Mouse (Mus musculus) heart, embryonic 16.5 days (tissue): ENCODE data around the gene Klc1. TPM values are rescaled to one million over a fixed set of nuclear protein-coding genes. Genes with fewer than 3 reads are reported as not detected.

Source experiments
- ATAC-seq: fragments of 200-750 bp; cut with Nextera tagmentation; replicated peaks from 2 replicates; pipeline ENCODE4 v1.8.0; 2017; ENCODE audit warnings: moderate number of reproducible peaks; ENCODE audit not compliant: insufficient read depth, low FRiP score; ENCODE audit errors: extremely low read depth
- H3K27ac ChIP-seq: fragments of 300-500 bp; sonication (generic); 2 replicates; pipeline ENCODE4 v1.5.1; 2014; ENCODE audit warnings: mild to moderate bottlenecking, low read length, control low read depth, moderate library complexity
- H3K27me3 ChIP-seq: fragments of 300-500 bp; sonication (generic); 2 replicates; pipeline ENCODE4 v1.6.1; 2014; ENCODE audit warnings: low read length, mixed read lengths; ENCODE audit not compliant: control insufficient read depth, insufficient read depth
- H3K36me3 ChIP-seq: fragments of 300-500 bp; sonication (generic); 2 replicates; pipeline ENCODE4 v1.6.1; 2014; ENCODE audit not compliant: control insufficient read depth, insufficient read depth
- H3K4me1 ChIP-seq: fragments of 300-500 bp; sonication (generic); 2 replicates; pipeline ENCODE4 v1.6.1; 2014; ENCODE audit warnings: low read length, mixed read lengths; ENCODE audit not compliant: control insufficient read depth, insufficient read depth
- H3K4me2 ChIP-seq: fragments of 300-500 bp; sonication (generic); 2 replicates; pipeline ENCODE4 v1.6.1; 2014; ENCODE audit warnings: low read depth, mild to moderate bottlenecking, control low read depth, low read length
- H3K4me3 ChIP-seq: fragments of 300-500 bp; sonication (generic); 2 replicates; pipeline ENCODE4 v1.5.1; 2014; ENCODE audit warnings: mild to moderate bottlenecking, control low read depth, low read length
- H3K9ac ChIP-seq: fragments of 300-500 bp; sonication (generic); 2 replicates; pipeline ENCODE4 v1.6.1; 2014; ENCODE audit warnings: low read length, control low read depth
- H3K9me3 ChIP-seq: fragments of 300-500 bp; sonication (generic); replicated peaks from 2 replicates; pipeline ENCODE4 v1.6.1; 2016; ENCODE audit warnings: low read length; ENCODE audit not compliant: control insufficient read depth
- WGBS: fragments of 180-500 bp; shearing (Covaris S2); extraction: QIAGEN DNeasy Blood & Tissue Kit; methylation state at CpG from one replicate; pipeline ENCODE4 v1.1.7; 2014; 5-methylcytosine and 5-hydroxymethylcytosine counted together
- polyA plus RNA-seq: library from polyadenylated mRNA; unstranded; fragments of >200 nt; fragmentation: Nextera tagmentation; extraction: Ambion mirVana; gene quantifications from 2 replicates; pipeline ENCODE4 v1.2.1, GENCODE M21; 2015

The Klc1 gene
- polyA plus RNA-seq, 1 experiment from 2014 or later, result 134 TPM

GRCm38 (mm10) chr12:111774845-111775244 is 16.2 kb downstream of the Klc1 start:
- Histone ChIP-seq H3K4me2 (no peak overlapping the region), H3K4me1 (peaks cover 7% of the 10 kb centered on the region), H3K9ac (no peak overlapping the region), H3K9me3 (no peaks in the 10 kb centered on the region), H3K36me3 (peaks cover 66% of the 10 kb centered on the region), H3K27me3 (no peaks in the 10 kb centered on the region), H3K4me3 (no peak overlapping the region), H3K27ac (no peak overlapping the region)
- WGBS, result 76% methylated on average over 15 of the region's 15 CpGs
- ATAC-seq, result no peak

GRCm38 (mm10) chr12:111777919-111778318 is 19.3 kb downstream of the Klc1 start:
- no peak overlapping the region for H3K4me3 ChIP-seq
- no peak overlapping the region for H3K9ac ChIP-seq
- no peak overlapping the region for H3K4me2 ChIP-seq
- no peak for ATAC-seq
- no peaks in the 10 kb centered on the region for H3K9me3 ChIP-seq
- H3K36me3 ChIP-seq, result peaks cover 79% of the 10 kb centered on the region
- H3K4me1 ChIP-seq, result no peaks in the 10 kb centered on the region
- H3K27me3 ChIP-seq, result no peaks in the 10 kb centered on the region
- no peak overlapping the region for H3K27ac ChIP-seq
- 90% methylated on average over 13 of the region's 13 CpGs for WGBS

GRCm38 (mm10) chr12:111779544-111779943 is 20.9 kb downstream of the Klc1 start:
- Histone ChIP-seq H3K36me3 (peaks cover 82% of the 10 kb centered on the region), H3K27ac (no peak overlapping the region), H3K4me2 (no peak overlapping the region), H3K9me3 (no peaks in the 10 kb centered on the region), H3K4me1 (no peaks in the 10 kb centered on the region), H3K9ac (no peak overlapping the region), H3K4me3 (no peak overlapping the region), H3K27me3 (no peaks in the 10 kb centered on the region)
- ATAC-seq, result no peak
- WGBS, result 95% methylated on average over 1 of the region's 1 CpGs

GRCm38 (mm10) chr12:111785174-111785573 is 26.5 kb downstream of the Klc1 start:
- H3K9ac ChIP-seq, result no peak overlapping the region

GRCm38 (mm10) chr12:111787015-111787414 is 28.4 kb downstream of the Klc1 start:
- H3K27me3 ChIP-seq, result no peaks in the 10 kb centered on the region
- H3K4me2 ChIP-seq, result no peak overlapping the region
- no peak overlapping the region for H3K9ac ChIP-seq
- no peak for ATAC-seq
- H3K9me3 ChIP-seq, result no peaks in the 10 kb centered on the region
- no peak overlapping the region for H3K27ac ChIP-seq
- H3K36me3 ChIP-seq, result peaks cover 68% of the 10 kb centered on the region
- H3K4me1 ChIP-seq, result no peaks in the 10 kb centered on the region
- WGBS, result 58% methylated on average over 6 of the region's 6 CpGs
- no peak overlapping the region for H3K4me3 ChIP-seq

More at GRCm38 (mm10) chr12:111785174-111785573, 26.5 kb downstream of the Klc1 start:
- H3K27ac ChIP-seq, result no peak overlapping the region
- peaks cover 73% of the 10 kb centered on the region for H3K36me3 ChIP-seq
- H3K4me3 ChIP-seq, result no peak overlapping the region
- H3K4me2 ChIP-seq, result no peak overlapping the region
- H3K4me1 ChIP-seq, result no peaks in the 10 kb centered on the region
- H3K27me3 ChIP-seq, result no peaks in the 10 kb centered on the region
- no peak for ATAC-seq
- 69% methylated on average over 15 of the region's 15 CpGs for WGBS
- no peaks in the 10 kb centered on the region for H3K9me3 ChIP-seq

GRCm38 (mm10) chr12:111790090-111790489 is 31.4 kb downstream of the Klc1 start:
- H3K36me3 ChIP-seq, result peaks cover 69% of the 10 kb centered on the region
- H3K27me3 ChIP-seq, result no peaks in the 10 kb centered on the region
- H3K9me3 ChIP-seq, result no peaks in the 10 kb centered on the region
- no peak overlapping the region for H3K4me2 ChIP-seq
- H3K27ac ChIP-seq, result no peak overlapping the region
- no peak overlapping the region for H3K4me3 ChIP-seq
- no peak overlapping the region for H3K9ac ChIP-seq
- ATAC-seq, result no peak
- WGBS, result 92% methylated on average over 5 of the region's 5 CpGs
- H3K4me1 ChIP-seq, result peaks cover 8% of the 10 kb centered on the region

- peaks cover 8% of the 10 kb centered on the region for H3K4me1 ChIP-seq
- H3K4me2 ChIP-seq, result no peak overlapping the region
- no peaks in the 10 kb centered on the region for H3K9me3 ChIP-seq
- no peak overlapping the region for H3K9ac ChIP-seq
- no peaks in the 10 kb centered on the region for H3K27me3 ChIP-seq
- H3K27ac ChIP-seq, result no peak overlapping the region
- peaks cover 67% of the 10 kb centered on the region for H3K36me3 ChIP-seq
- 89% methylated on average over 7 of the region's 7 CpGs for WGBS
- ATAC-seq, result no peak
- H3K4me3 ChIP-seq, result no peak overlapping the region
These were observed 32.0 kb downstream of the Klc1 start for GRCm38 (mm10) chr12:111790631-111791030.

GRCm38 (mm10) chr12:111791474-111792104 is 32.9 kb downstream of the Klc1 start:
- H3K27me3 ChIP-seq, result no peaks in the 10 kb centered on the region

GRCm38 (mm10) chr12:111794102-111794501 is 35.5 kb downstream of the Klc1 start:
- Histone ChIP-seq H3K4me3 (no peak overlapping the region), H3K36me3 (peaks cover 44% of the 10 kb centered on the region), H3K9ac (no peak overlapping the region), H3K9me3 (no peaks in the 10 kb centered on the region), H3K27ac (peak overlapping the region; percentile 63; the same call in 1 of the 2 replicates), H3K4me1 (peaks cover 8% of the 10 kb centered on the region), H3K27me3 (no peaks in the 10 kb centered on the region), H3K4me2 (no peak overlapping the region)
- ATAC-seq, result peak; percentile 80
- WGBS, result 67% methylated on average over 21 of the region's 22 CpGs

More at GRCm38 (mm10) chr12:111791474-111792104, 32.9 kb downstream of the Klc1 start:
- Histone ChIP-seq H3K4me1 (peaks cover 8% of the 10 kb centered on the region), H3K27ac (no peak overlapping the region), H3K4me2 (no peak overlapping the region), H3K9me3 (no peaks in the 10 kb centered on the region), H3K36me3 (peaks cover 62% of the 10 kb centered on the region), H3K9ac (no peak overlapping the region), H3K4me3 (no peak overlapping the region)
- no peak for ATAC-seq
- 90% methylated on average over 13 of the region's 13 CpGs for WGBS
